Mouse (Mus musculus) megakaryocyte, embryonic 14.5 days (primary cell): ENCODE data around the gene Atf6. TPM values are rescaled to one million over a fixed set of nuclear protein-coding genes. Genes with fewer than 3 reads are reported as not detected.

Experiments used
- H3K27me3 ChIP-seq: replicated peaks from 2 replicates; pipeline ENCODE3; 2012; ENCODE audit warnings: inconsistent platforms
- H3K36me3 ChIP-seq: replicated peaks from 2 replicates; pipeline ENCODE3; 2012; ENCODE audit warnings: low read length, inconsistent platforms, mixed read lengths
- H3K4me1 ChIP-seq: 2 replicates; pipeline ENCODE4 v1.6.1; 2012; ENCODE audit warnings: inconsistent platforms
- H3K4me3 ChIP-seq: replicated peaks from 2 replicates; pipeline ENCODE3; 2012; ENCODE audit warnings: moderate library complexity, mild to moderate bottlenecking, inconsistent platforms
- H3K9me3 ChIP-seq: 2 replicates; pipeline ENCODE4 v1.6.1; 2012; ENCODE audit warnings: inconsistent platforms
- FLI1 ChIP-seq: IDR thresholded peaks from 2 replicates; pipeline ENCODE4 v1.6.1; 2012; ENCODE audit warnings: low read length, inconsistent platforms, mixed read lengths
- GATA1 ChIP-seq: IDR thresholded peaks from 3 replicates; pipeline ENCODE4 v1.6.1; 2012; ENCODE audit warnings: mixed read lengths, low read length, inconsistent platforms, borderline replicate concordance
- polyA plus RNA-seq: library from polyadenylated mRNA; stranded (reverse); fragments of >175 nt; gene quantifications from 2 replicates; pipeline ENCODE4 v1.2.3, GENCODE M21; 2012; ENCODE audit warnings: low replicate concordance; ENCODE audit not compliant: insufficient read depth

Atf6 gene
- polyA plus RNA-seq, 1 experiment, result 4.8 TPM

- H3K4me1 ChIP-seq, result peaks cover 91% of the 10 kb centered on the region
- no peaks in the 10 kb centered on the region for H3K9me3 ChIP-seq
- no peak for TF ChIP-seq FLI1
- TF ChIP-seq GATA1, result no peak
- H3K4me3 ChIP-seq, result peak overlapping the region; percentile 87
- peaks cover 62% of the 10 kb centered on the region for H3K36me3 ChIP-seq
- H3K27me3 ChIP-seq, result no peaks in the 10 kb centered on the region
These were observed 14.0 kb downstream of the Atf6 start for GRCm38 (mm10) chr1:170853604-170854003.

GRCm38 (mm10) chr1:170850637-170851624, 16.6 kb downstream of the Atf6 start:
- Histone ChIP-seq H3K27me3 (no peaks in the 10 kb centered on the region), H3K36me3 (peaks cover 70% of the 10 kb centered on the region), H3K4me1 (peaks cover 86% of the 10 kb centered on the region), H3K4me3 (peak overlapping the region; percentile 65), H3K9me3 (no peaks in the 10 kb centered on the region)
- TF ChIP-seq GATA1 (no peak), FLI1 (no peak)

- Histone ChIP-seq H3K9me3 (no peaks in the 10 kb centered on the region), H3K4me3 (peak overlapping the region; percentile 28), H3K27me3 (no peaks in the 10 kb centered on the region), H3K4me1 (peaks cover 87% of the 10 kb centered on the region), H3K36me3 (peaks cover 68% of the 10 kb centered on the region)
- TF ChIP-seq FLI1 (no peak), GATA1 (no peak)
These were observed 17.6 kb downstream of the Atf6 start for GRCm38 (mm10) chr1:170850007-170850406.

GRCm38 (mm10) chr1:170845448-170846307, 21.9 kb downstream of the Atf6 start:
- Histone ChIP-seq H3K9me3 (no peaks in the 10 kb centered on the region), H3K4me3 (peak overlapping the region; percentile 86), H3K27me3 (no peaks in the 10 kb centered on the region), H3K36me3 (peaks cover 77% of the 10 kb centered on the region), H3K4me1 (peaks cover 77% of the 10 kb centered on the region)
- peak; percentile 71; the same call in 2 of the 3 replicates for TF ChIP-seq GATA1
- no peak for TF ChIP-seq FLI1

GRCm38 (mm10) chr1:170844380-170844779, 23.2 kb downstream of the Atf6 start:
- no peak for TF ChIP-seq GATA1
- no peak for TF ChIP-seq FLI1
- H3K36me3 ChIP-seq, result peaks cover 77% of the 10 kb centered on the region

GRCm38 (mm10) chr1:170839685-170840084, 27.9 kb downstream of the Atf6 start:
- no peaks in the 10 kb centered on the region for H3K27me3 ChIP-seq
- TF ChIP-seq GATA1 (no peak), FLI1 (no peak)
- no peak overlapping the region for H3K4me3 ChIP-seq
- H3K36me3 ChIP-seq, result peaks cover 94% of the 10 kb centered on the region
- peaks cover 30% of the 10 kb centered on the region for H3K4me1 ChIP-seq
- no peaks in the 10 kb centered on the region for H3K9me3 ChIP-seq

More at GRCm38 (mm10) chr1:170844380-170844779, 23.2 kb downstream of the Atf6 start:
- Histone ChIP-seq H3K9me3 (no peaks in the 10 kb centered on the region), H3K4me3 (peak overlapping the region; percentile 62), H3K27me3 (no peaks in the 10 kb centered on the region), H3K4me1 (peaks cover 64% of the 10 kb centered on the region)

- Histone ChIP-seq H3K9me3 (no peaks in the 10 kb centered on the region), H3K27me3 (no peaks in the 10 kb centered on the region), H3K4me1 (peaks cover 47% of the 10 kb centered on the region), H3K36me3 (peaks cover 94% of the 10 kb centered on the region), H3K4me3 (no peak overlapping the region)
- TF ChIP-seq GATA1, result no peak
- no peak for TF ChIP-seq FLI1
These were observed 32.8 kb downstream of the Atf6 start for GRCm38 (mm10) chr1:170834756-170835155.

GRCm38 (mm10) chr1:170829781-170830180, 37.8 kb downstream of the Atf6 start:
- Histone ChIP-seq H3K9me3 (no peaks in the 10 kb centered on the region), H3K27me3 (no peaks in the 10 kb centered on the region), H3K4me3 (no peak overlapping the region), H3K4me1 (peaks cover 63% of the 10 kb centered on the region), H3K36me3 (peaks cover 88% of the 10 kb centered on the region)
- TF ChIP-seq FLI1, result no peak
- no peak for TF ChIP-seq GATA1

GRCm38 (mm10) chr1:170829344-170829743, 38.2 kb downstream of the Atf6 start:
- H3K27me3 ChIP-seq, result no peaks in the 10 kb centered on the region
- H3K4me1 ChIP-seq, result peaks cover 63% of the 10 kb centered on the region
- TF ChIP-seq GATA1, result no peak
- TF ChIP-seq FLI1, result no peak
- H3K4me3 ChIP-seq, result no peak overlapping the region
- H3K36me3 ChIP-seq, result peaks cover 88% of the 10 kb centered on the region
- no peaks in the 10 kb centered on the region for H3K9me3 ChIP-seq
